Mouse (Mus musculus): ENCODE results near the gene Gpc5.

GRCm38 (mm10) chr14:115049831-115050230 lies 42.2 kb upstream of the Gpc5 start:
- no peak for TF ChIP-seq POLR2A (IDR thresholded peaks at IDR 0.05; ENCODE audit: low read depth, low read length)
- no peak for TF ChIP-seq CTCF (IDR thresholded peaks at IDR 0.05; ENCODE audit: extremely low read depth, insufficient read length, insufficient replicate concordance, low read depth, low read length)
